Mouse (Mus musculus): ENCODE measurements around the gene Hmg20b. TPM values are rescaled to one million over a fixed set of nuclear protein-coding genes. Genes with fewer than 3 reads are reported as not detected.
A peak's percentile ranks its signal among the peaks of the same experiment; 100 is the strongest.

The Hmg20b gene
- polyA plus RNA-seq, 1 experiment from 2014 or later = 94.6 TPM

DNA sequence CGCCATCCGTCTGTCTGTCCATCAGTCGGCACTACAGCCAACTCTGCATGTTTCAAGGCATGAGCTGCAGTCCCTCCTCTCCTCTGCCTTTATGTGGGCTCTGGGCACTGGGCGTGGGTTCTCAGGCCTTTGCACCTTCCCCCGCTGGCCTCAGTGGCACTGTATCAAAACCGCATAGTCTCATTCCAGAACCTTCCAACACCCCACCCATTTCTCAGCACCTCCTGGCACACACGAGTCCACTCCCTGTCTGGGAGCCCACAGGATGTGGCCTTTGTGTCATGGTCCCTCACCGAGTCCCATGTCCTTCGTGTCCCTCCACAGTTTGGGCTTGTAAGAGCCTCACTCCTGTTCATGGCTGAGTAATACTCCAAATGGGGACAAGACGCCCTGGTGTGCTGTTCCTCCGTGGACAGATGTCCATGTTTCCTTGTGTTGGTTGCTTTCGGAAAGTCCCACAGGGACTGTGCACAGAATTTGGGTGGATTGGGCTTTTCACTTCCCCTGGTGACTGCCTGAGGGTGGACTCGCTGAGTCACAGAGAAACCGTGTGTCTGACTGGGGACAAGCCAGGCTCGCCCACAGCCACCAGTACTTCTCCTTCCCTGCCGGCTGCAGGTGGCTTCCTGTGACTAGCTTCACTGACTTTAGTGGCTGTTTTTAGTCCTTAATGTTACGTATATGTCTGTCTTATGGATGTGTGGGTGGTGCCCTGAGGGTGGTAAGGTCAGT, 51.7 kb downstream of the Hmg20b start:
- ATAC-seq (replicated peaks; ENCODE audit: low FRiP score) = no peak
- H3K36me3 ChIP-seq = no peaks in the 10 kb centered on the region
- H3K4me1 ChIP-seq = peaks cover 88% of the 10 kb centered on the region
- peak overlapping the region; percentile 13; the same call in 1 of the 2 replicates for H3K4me2 ChIP-seq
- H3K9ac ChIP-seq = no peak overlapping the region
- H3K27ac ChIP-seq = peak overlapping the region; percentile 86
- no peaks in the 10 kb centered on the region for H3K27me3 ChIP-seq
- H3K4me3 ChIP-seq (replicated peaks) = no peak overlapping the region
- no peaks in the 10 kb centered on the region for H3K9me3 ChIP-seq (replicated peaks)
- 88% methylated on average over 17 of the region's 17 CpGs for WGBS

DNA sequence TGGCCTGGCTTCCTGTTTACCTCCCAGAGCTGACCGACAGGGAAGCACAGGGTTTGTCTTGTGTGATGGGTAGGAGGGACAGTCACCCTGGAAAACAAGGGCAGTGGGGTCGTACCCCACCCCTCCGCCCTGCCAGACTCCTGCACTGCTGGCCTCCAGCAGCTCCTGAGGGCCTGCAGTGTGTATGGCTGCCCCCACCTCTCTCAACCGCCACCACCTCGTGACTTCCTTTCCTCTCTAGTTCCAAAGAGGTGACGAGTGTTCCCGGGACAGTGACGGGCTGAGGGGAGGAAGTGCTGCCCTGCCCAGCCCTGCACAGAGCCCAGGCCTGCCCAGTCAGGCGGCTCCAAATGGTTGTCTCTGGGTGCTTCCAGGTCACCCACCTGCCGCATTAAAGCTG, 52.4 kb downstream of the Hmg20b start:
- 0 out of 2 replicates have a peak overlapping the region, but pooled peaks have one; percentile 2 for H3K4me3 ChIP-seq (replicated peaks)
- WGBS = 31% methylated on average over 10 of the region's 10 CpGs
- H3K27me3 ChIP-seq = no peaks in the 10 kb centered on the region
- H3K9me3 ChIP-seq (replicated peaks) = no peaks in the 10 kb centered on the region
- no peaks in the 10 kb centered on the region for H3K36me3 ChIP-seq
- H3K9ac ChIP-seq = 0 out of 2 replicates have a peak overlapping the region, but pooled peaks have one; percentile 16
- peak overlapping the region; percentile 86 for H3K27ac ChIP-seq
- no peak for ATAC-seq (replicated peaks; ENCODE audit: low FRiP score)
- H3K4me1 ChIP-seq = peaks cover 83% of the 10 kb centered on the region
- H3K4me2 ChIP-seq = peak overlapping the region; percentile 13; the same call in 1 of the 2 replicates

DNA sequence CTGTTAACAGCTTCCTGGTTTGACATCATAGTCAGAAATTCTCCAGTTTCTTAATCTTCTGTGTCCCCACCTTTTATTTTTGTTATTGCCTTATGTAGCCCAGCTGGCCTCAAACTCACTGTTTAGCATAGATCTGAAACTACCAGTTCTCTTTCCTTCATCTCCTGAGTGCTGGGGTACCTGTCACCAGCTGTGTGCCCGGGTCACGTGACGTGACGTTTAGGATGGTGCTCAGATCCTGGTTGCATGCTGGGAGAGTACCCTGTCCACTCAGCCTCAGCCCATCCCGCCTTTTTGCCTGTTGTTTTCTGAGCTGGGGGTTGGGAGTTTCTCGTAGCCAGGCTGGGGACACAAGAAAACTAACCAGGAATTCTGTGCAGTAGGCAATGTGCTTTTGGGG, 53.0 kb downstream of the Hmg20b start:
- Histone ChIP-seq H3K4me2 (no peak overlapping the region), H3K27me3 (no peaks in the 10 kb centered on the region), H3K4me1 (peaks cover 79% of the 10 kb centered on the region), H3K27ac (peak overlapping the region; percentile 86), H3K4me3 (replicated peaks) (no peak overlapping the region), H3K9me3 (replicated peaks) (no peaks in the 10 kb centered on the region), H3K36me3 (no peaks in the 10 kb centered on the region), H3K9ac (0 out of 2 replicates have a peak overlapping the region, but pooled peaks have one; percentile 16)
- WGBS = 66% methylated on average over 6 of the region's 6 CpGs
- no peak for ATAC-seq (replicated peaks; ENCODE audit: low FRiP score)

Small RNA genes lying within 50 kb of the gene (microRNA-seq; reads per million reads assigned to microRNA genes)
- not detected for gene Mir6913

Other genes starting within 250 kb of the Hmg20b start
- gene Map2k2, start 244.6 kb downstream of the Hmg20b start, polyA plus RNA-seq (2015; fragmentation: Nextera tagmentation; extraction: Ambion mirVana) = 182 and 202 TPM in 2 replicates
- gene Zbtb7a, start 215.3 kb downstream of the Hmg20b start, polyA plus RNA-seq (2015; fragmentation: Nextera tagmentation; extraction: Ambion mirVana) = 25.6 and 26.6 TPM in 2 replicates
- gene Pias4, start 182.6 kb downstream of the Hmg20b start, polyA plus RNA-seq (2015; fragmentation: Nextera tagmentation; extraction: Ambion mirVana) = 48.6 and 51.2 TPM in 2 replicates
- gene Eef2, start 173.8 kb downstream of the Hmg20b start, polyA plus RNA-seq (2015; fragmentation: Nextera tagmentation; extraction: Ambion mirVana) = 563 and 597 TPM in 2 replicates
- 41.0 and 47.9 TPM in 2 replicates for gene Dapk3, start 167.5 kb downstream of the Hmg20b start, polyA plus RNA-seq (2015; fragmentation: Nextera tagmentation; extraction: Ambion mirVana)
- gene 4930442H23Rik, start 166.6 kb downstream of the Hmg20b start, polyA plus RNA-seq (2015; fragmentation: Nextera tagmentation; extraction: Ambion mirVana) = not detected in 2 replicates
- gene Nmrk2, start 148.4 kb downstream of the Hmg20b start, polyA plus RNA-seq (2015; fragmentation: Nextera tagmentation; extraction: Ambion mirVana) = 0.18 TPM in 1 of 2 replicates, not detected in the other
- gene Atcay, start 119.6 kb downstream of the Hmg20b start, polyA plus RNA-seq (2015; fragmentation: Nextera tagmentation; extraction: Ambion mirVana) = 0.28 and 0.51 TPM in 2 replicates
- 6.8 and 7.3 TPM in 2 replicates for gene Zfr2, start 117.3 kb downstream of the Hmg20b start, polyA plus RNA-seq (2015; fragmentation: Nextera tagmentation; extraction: Ambion mirVana)
- 5.8 and 6.8 TPM in 2 replicates for gene Matk, start 97.5 kb downstream of the Hmg20b start, polyA plus RNA-seq (2015; fragmentation: Nextera tagmentation; extraction: Ambion mirVana)
- 230 and 244 TPM in 2 replicates for gene Mrpl54, start 83.5 kb downstream of the Hmg20b start, polyA plus RNA-seq (2015; fragmentation: Nextera tagmentation; extraction: Ambion mirVana)
- gene Apba3, start 83.5 kb downstream of the Hmg20b start, polyA plus RNA-seq (2015; fragmentation: Nextera tagmentation; extraction: Ambion mirVana) = 59.7 and 63.4 TPM in 2 replicates
- gene Tjp3, start 58.9 kb downstream of the Hmg20b start, polyA plus RNA-seq (2015; fragmentation: Nextera tagmentation; extraction: Ambion mirVana) = 15.9 and 18.1 TPM in 2 replicates
- gene Pip5k1c, start 57.5 kb downstream of the Hmg20b start, polyA plus RNA-seq (2015; fragmentation: Nextera tagmentation; extraction: Ambion mirVana) = 51.0 and 61.3 TPM in 2 replicates
- 38.8 and 44.2 TPM in 2 replicates for gene Cactin, start 29.4 kb downstream of the Hmg20b start, polyA plus RNA-seq (2015; fragmentation: Nextera tagmentation; extraction: Ambion mirVana)
- gene Tbxa2r, start 21.7 kb downstream of the Hmg20b start, polyA plus RNA-seq (2015; fragmentation: Nextera tagmentation; extraction: Ambion mirVana) = 14.4 and 18.3 TPM in 2 replicates
- gene Gipc3, start 7.2 kb downstream of the Hmg20b start, polyA plus RNA-seq (2015; fragmentation: Nextera tagmentation; extraction: Ambion mirVana) = 0.08 TPM in 1 of 2 replicates, not detected in the other
- gene Mfsd12, start 7.0 kb upstream of the Hmg20b start, polyA plus RNA-seq (2015; fragmentation: Nextera tagmentation; extraction: Ambion mirVana) = 10.3 and 11.5 TPM in 2 replicates
- gene 4930404N11Rik, start 15.3 kb upstream of the Hmg20b start, polyA plus RNA-seq (2015; fragmentation: Nextera tagmentation; extraction: Ambion mirVana) = 0.62 and 1.6 TPM in 2 replicates
- 105 and 114 TPM in 2 replicates for gene Fzr1, start 28.0 kb upstream of the Hmg20b start, polyA plus RNA-seq (2015; fragmentation: Nextera tagmentation; extraction: Ambion mirVana)
- 79.7 and 82.2 TPM in 2 replicates for gene Dohh, start 33.9 kb upstream of the Hmg20b start, polyA plus RNA-seq (2015; fragmentation: Nextera tagmentation; extraction: Ambion mirVana)
- gene Gm48551, start 34.0 kb upstream of the Hmg20b start, polyA plus RNA-seq (2015; fragmentation: Nextera tagmentation; extraction: Ambion mirVana) = 2.5 and 4.1 TPM in 2 replicates
- 1.6 and 2.1 TPM in 2 replicates for gene Gm48552, start 38.5 kb upstream of the Hmg20b start, polyA plus RNA-seq (2015; fragmentation: Nextera tagmentation; extraction: Ambion mirVana)
- gene Smim24, start 42.6 kb upstream of the Hmg20b start, polyA plus RNA-seq (2015; fragmentation: Nextera tagmentation; extraction: Ambion mirVana) = 26.0 and 29.4 TPM in 2 replicates
- gene Nfic, start 105.2 kb upstream of the Hmg20b start, polyA plus RNA-seq (2015; fragmentation: Nextera tagmentation; extraction: Ambion mirVana) = 67.9 and 84.5 TPM in 2 replicates
- 0.50 and 0.82 TPM in 2 replicates for gene Celf5, start 132.2 kb upstream of the Hmg20b start, polyA plus RNA-seq (2015; fragmentation: Nextera tagmentation; extraction: Ambion mirVana)
- 85.7 and 93.5 TPM in 2 replicates for gene Ncln, start 145.9 kb upstream of the Hmg20b start, polyA plus RNA-seq (2015; fragmentation: Nextera tagmentation; extraction: Ambion mirVana)
- 1.2 and 1.4 TPM in 2 replicates for gene S1pr4, start 149.7 kb upstream of the Hmg20b start, polyA plus RNA-seq (2015; fragmentation: Nextera tagmentation; extraction: Ambion mirVana)
- 0.89 and 1.00 TPM in 2 replicates for gene Gna15, start 173.7 kb upstream of the Hmg20b start, polyA plus RNA-seq (2015; fragmentation: Nextera tagmentation; extraction: Ambion mirVana)
- gene Gna11, start 194.7 kb upstream of the Hmg20b start, polyA plus RNA-seq (2015; fragmentation: Nextera tagmentation; extraction: Ambion mirVana) = 79.0 and 88.6 TPM in 2 replicates
- gene Aes, start 209.0 kb upstream of the Hmg20b start, polyA plus RNA-seq (2015; fragmentation: Nextera tagmentation; extraction: Ambion mirVana) = 535 and 630 TPM in 2 replicates
- 39.3 and 45.6 TPM in 2 replicates for gene Tle2, start 224.1 kb upstream of the Hmg20b start, polyA plus RNA-seq (2015; fragmentation: Nextera tagmentation; extraction: Ambion mirVana)

Measured in kidney, embryonic 15.5 days (tissue).